Mouse (Mus musculus) CH12.LX (cell line): ENCODE measurements around the gene Msi2. TPM values are rescaled to one million over a fixed set of nuclear protein-coding genes. Genes with fewer than 3 reads are reported as not detected.
A peak's percentile ranks its signal among the peaks of the same experiment; 100 is the strongest.

Source experiments
- DNase-seq: peaks from one replicate; pipeline ENCODE4 v3.0.0-alpha.2; 2013; ENCODE audit errors: extremely low read depth
- H3K27ac ChIP-seq: 2 replicates; pipeline ENCODE4 v1.5.1; 2012; ENCODE audit warnings: low read depth, mild to moderate bottlenecking, control low read depth, moderate library complexity; ENCODE audit not compliant: insufficient read depth
- H3K27me3 ChIP-seq: replicated peaks from 2 replicates; pipeline ENCODE3; 2012; ENCODE audit warnings: inconsistent platforms
- H3K36me3 ChIP-seq, 2 experiments: replicated peaks in 1 of 2; 2 replicates each; pipeline versions ENCODE3 to v1.6.1; 2012; ENCODE audit warnings: inconsistent platforms in 1 of 2, low read length in 1 of 2, mild to moderate bottlenecking in 1 of 2, mixed read lengths in 1 of 2, moderate library complexity in 1 of 2; ENCODE audit not compliant: control insufficient read depth in 1 of 2, insufficient read depth in 1 of 2
- H3K4me1 ChIP-seq, 2 experiments: 2 replicates each; pipeline ENCODE4 v1.6.1; 2012; ENCODE audit warnings: inconsistent platforms in 1 of 2, moderate library complexity in 1 of 2; ENCODE audit not compliant: insufficient read depth in 2 of 2, control insufficient read depth in 1 of 2
- H3K4me2 ChIP-seq: 2 replicates; pipeline ENCODE4 v1.6.1; 2012; ENCODE audit warnings: low read depth, mild to moderate bottlenecking, control low read depth; ENCODE audit not compliant: poor library complexity, insufficient read depth, severe bottlenecking
- H3K4me3 ChIP-seq, 3 experiments: fragments of 150-350 bp in 1 of 3; sonication (generic) in 1 of 3; replicated peaks in 1 of 3; 2 replicates each; pipeline versions ENCODE3 to v1.5.1; 2011 to 2012; ENCODE audit warnings: low read depth in 2 of 3, low read length in 2 of 3, mild to moderate bottlenecking in 2 of 3, moderate library complexity in 2 of 3, control low read depth in 1 of 3, improper control_type of control experiment in 1 of 3, inconsistent platforms in 1 of 3, mixed read lengths in 1 of 3; ENCODE audit not compliant: poor library complexity in 1 of 3
- H3K79me2 ChIP-seq: replicated peaks from 2 replicates; pipeline ENCODE4 v1.6.1; 2012; ENCODE audit warnings: mild to moderate bottlenecking, moderate library complexity; ENCODE audit not compliant: control insufficient read depth, poor library complexity, insufficient read depth, severe bottlenecking; ENCODE audit errors: extremely low read depth
- H3K9ac ChIP-seq: 2 replicates; pipeline ENCODE4 v1.6.1; 2012; ENCODE audit warnings: low read depth, mild to moderate bottlenecking, control low read depth, moderate library complexity; ENCODE audit not compliant: insufficient read depth
- H3K9me3 ChIP-seq: replicated peaks from 2 replicates; pipeline ENCODE3; 2012; ENCODE audit warnings: low read length, inconsistent platforms, mixed read lengths
- CHD1 ChIP-seq: IDR thresholded peaks from 2 replicates; pipeline ENCODE4 v1.6.1; 2012; ENCODE audit warnings: low read depth, low read length, improper control_type of control experiment, inconsistent platforms
- CTCF ChIP-seq, 2 experiments: IDR thresholded peaks in 1 of 2; conservative IDR thresholded peaks in 1 of 2; 2 replicates each; pipeline ENCODE4 v1.5.1; 2011 to 2012; ENCODE audit warnings: low read depth in 2 of 2, low read length in 2 of 2, improper control_type of control experiment in 1 of 2, inconsistent platforms in 1 of 2, mild to moderate bottlenecking in 1 of 2, moderate library complexity in 1 of 2
- GABPA ChIP-seq: IDR thresholded peaks from 2 replicates; pipeline ENCODE4 v1.6.1; 2012; ENCODE audit warnings: low read depth, low read length, improper control_type of control experiment, inconsistent platforms; ENCODE audit not compliant: insufficient replicate concordance
- HCFC1 ChIP-seq: IDR thresholded peaks from 2 replicates; pipeline ENCODE4 v1.6.1; 2012; ENCODE audit warnings: low read depth, mild to moderate bottlenecking, inconsistent platforms, low read length, improper control_type of control experiment
- JUN ChIP-seq: IDR thresholded peaks from 2 replicates; pipeline ENCODE4 v1.6.1; 2011; ENCODE audit warnings: low read depth, mild to moderate bottlenecking, low read length, improper control_type of control experiment, moderate library complexity; ENCODE audit not compliant: insufficient read depth
- MAZ ChIP-seq: IDR thresholded peaks from 2 replicates; pipeline ENCODE4 v1.6.1; 2012; ENCODE audit warnings: low read depth, mild to moderate bottlenecking, inconsistent platforms, low read length, improper control_type of control experiment, moderate library complexity
- MYC ChIP-seq: IDR thresholded peaks from 2 replicates; pipeline ENCODE4 v1.6.1; 2011; ENCODE audit warnings: low read depth, mild to moderate bottlenecking, improper control_type of control experiment, low read length
- PAX5 ChIP-seq: IDR thresholded peaks from 2 replicates; pipeline ENCODE4 v1.6.1; 2012; ENCODE audit warnings: low read length, inconsistent platforms, mixed read lengths
- POLR2A ChIP-seq: IDR thresholded peaks from 2 replicates; pipeline ENCODE4 v1.6.1; 2011; ENCODE audit warnings: low read depth, mild to moderate bottlenecking, improper control_type of control experiment, low read length
- POLR2AphosphoS2 ChIP-seq: IDR thresholded peaks from 2 replicates; pipeline ENCODE4 v1.6.1; 2011; ENCODE audit warnings: low read depth, low read length, improper control_type of control experiment
- RAD21 ChIP-seq: IDR thresholded peaks from 2 replicates; pipeline ENCODE4 v1.6.1; 2011; ENCODE audit warnings: low read depth, mild to moderate bottlenecking, low read length, improper control_type of control experiment, moderate library complexity
- RCOR1 ChIP-seq: conservative IDR thresholded peaks from 2 replicates; pipeline ENCODE4 v1.6.1; 2012; ENCODE audit warnings: low read depth, mild to moderate bottlenecking, inconsistent platforms, low read length, improper control_type of control experiment
- TBP ChIP-seq: conservative IDR thresholded peaks from 2 replicates; pipeline ENCODE4 v1.6.1; 2011; ENCODE audit warnings: low read depth, low read length, improper control_type of control experiment
- USF2 ChIP-seq: conservative IDR thresholded peaks from 2 replicates; pipeline ENCODE4 v1.6.1; 2011; ENCODE audit warnings: low read depth, low read length, improper control_type of control experiment
- ZC3H11A ChIP-seq: IDR thresholded peaks from 2 replicates; pipeline ENCODE4 v1.6.1; 2012; ENCODE audit warnings: low read depth, mild to moderate bottlenecking, inconsistent platforms, low read length, improper control_type of control experiment
- ZKSCAN1 ChIP-seq: IDR thresholded peaks from 2 replicates; pipeline ENCODE4 v1.6.1; 2012; ENCODE audit warnings: low read depth, inconsistent platforms, low read length, improper control_type of control experiment, borderline replicate concordance
- ZNF384 ChIP-seq: IDR thresholded peaks from 2 replicates; pipeline ENCODE4 v1.6.1; 2012; ENCODE audit warnings: low read depth, low read length, improper control_type of control experiment, inconsistent platforms
- dilution Hi-C: fragments of 300-500 bp; cut with MboI; formaldehyde crosslinking; loops from 2 replicates; pipeline ENCODE4 v1.14.3; 2020; ENCODE audit warnings: low sequenced_read_pairs; ENCODE audit not compliant: extremely low pct_unique_long_range_greater_than_20kb, extremely low pct_ligation_motif_present
- in situ Hi-C: fragments of 300-500 bp; cut with MboI; formaldehyde crosslinking; loops from 3 replicates; pipeline ENCODE4 v1.14.3; 2019; ENCODE audit warnings: low sequenced_read_pairs, low pct_ligation_motif_present, low pct_unique_long_range_greater_than_20kb, mixed read lengths
- polyA plus RNA-seq: library from polyadenylated mRNA; unstranded; fragments of >175 nt; gene quantifications from 2 replicates; pipeline ENCODE4 v1.2.1, GENCODE M21; 2012; ENCODE audit warnings: low read depth; ENCODE audit not compliant: insufficient read length
- total RNA-seq, 2 experiments: library from RNA; depleted of rRNA; stranded (reverse); fragments of 300-350 nt in 1 of 2; fragments of >200 nt in 1 of 2; gene quantifications; 2 replicates each; pipeline ENCODE4 v1.2.3; 2012 to 2014

Gene Msi2
- total and polyA plus RNA-seq, 3 experiments, result 40.3 to 73.1 (median 52.6) TPM

- H3K9me3 ChIP-seq, result no peaks in the 10 kb centered on the region
- peaks cover 32 to 68% of the 10 kb centered on the region in 2 experiments for H3K4me1 ChIP-seq
- H3K4me3 ChIP-seq, result no peak overlapping the region
- TF ChIP-seq HCFC1, result no peak
- TF ChIP-seq MYC, result no peak
- no peak for TF ChIP-seq PAX5
- TF ChIP-seq ZC3H11A, result no peak
- peak overlapping the region; percentile 87 for H3K27ac ChIP-seq
- dilution Hi-C loops (no loop called here), in situ Hi-C loops (loop anchor here (10.0 kb wide), 1 partner anchor 65 kb away; no protein-coding TSS in a partner anchor)
- no peaks in the 10 kb centered on the region for H3K27me3 ChIP-seq
- H3K4me2 ChIP-seq, result peak overlapping the region; percentile 90
- H3K9ac ChIP-seq, result peak overlapping the region; percentile 45
- no peak for DNase-seq
- peaks cover 31 to 66% of the 10 kb centered on the region in 2 experiments for H3K36me3 ChIP-seq
- H3K79me2 ChIP-seq, result peaks cover 19% of the 10 kb centered on the region; the same call in 1 of the 2 replicates
Observed at GRCm38 (mm10) chr11:88689831-88690459, 28.4 kb downstream of the Msi2 start.

- H3K27ac ChIP-seq, result no peak overlapping the region
- TF ChIP-seq RAD21 (no peak), POLR2AphosphoS2 (no peak), GABPA (no peak), CHD1 (no peak), USF2 (no peak), ZKSCAN1 (no peak)
- TF ChIP-seq, all 38 proteins: peak for 0
- in situ Hi-C loops, result loop anchor here (10.0 kb wide), 1 partner anchor 64 kb away; no protein-coding TSS in a partner anchor
- DNase-seq, result no peak
- dilution Hi-C loops, result no loop called here
- no peak overlapping the region for H3K9ac ChIP-seq
- H3K4me1 ChIP-seq, result peaks cover 32 to 72% of the 10 kb centered on the region in 2 experiments
- peaks cover 11% of the 10 kb centered on the region; the same call in 1 of the 2 replicates for H3K79me2 ChIP-seq
- no peak overlapping the region for H3K4me3 ChIP-seq
- H3K27me3 ChIP-seq, result no peaks in the 10 kb centered on the region
- no peaks in the 10 kb centered on the region for H3K9me3 ChIP-seq
- H3K4me2 ChIP-seq, result no peak overlapping the region
- H3K36me3 ChIP-seq, result peaks cover 29 to 69% of the 10 kb centered on the region in 2 experiments
Observed at GRCm38 (mm10) chr11:88688644-88689043, 29.7 kb downstream of the Msi2 start.

- H3K4me3 ChIP-seq, result no peak overlapping the region
- no peak for DNase-seq
- no peak overlapping the region for H3K9ac ChIP-seq
- H3K4me1 ChIP-seq, result peaks cover 32 to 74% of the 10 kb centered on the region in 2 experiments
- TF ChIP-seq TBP (no peak), ZC3H11A (no peak), CTCF (conservative IDR thresholded peaks at IDR 0.05 in 1 of 2, IDR thresholded peaks at IDR 0.05 in 1 of 2; ENCODE audit: low read depth in 2 of 2, low read length in 2 of 2) (no peak), POLR2A (no peak), ZNF384 (no peak), MAZ (no peak), RCOR1 (no peak), JUN (no peak)
- peaks cover 11% of the 10 kb centered on the region; the same call in 1 of the 2 replicates for H3K79me2 ChIP-seq
- no peak overlapping the region for H3K27ac ChIP-seq
- dilution Hi-C loops, result no loop called here
- H3K27me3 ChIP-seq, result no peaks in the 10 kb centered on the region
- no peak overlapping the region for H3K4me2 ChIP-seq
- H3K36me3 ChIP-seq, result peaks cover 36 to 72% of the 10 kb centered on the region in 2 experiments
- in situ Hi-C loops, result loop anchor here (10.0 kb wide), 1 partner anchor 63 kb away; no protein-coding TSS in a partner anchor
- H3K9me3 ChIP-seq, result no peaks in the 10 kb centered on the region
Observed at GRCm38 (mm10) chr11:88687711-88688110, 30.6 kb downstream of the Msi2 start.
